Mouse (Mus musculus) liver, embryonic 16.5 days (tissue): Measurements from ENCODE around the gene Slc35f4. TPM values are rescaled to one million over a fixed set of nuclear protein-coding genes. Genes with fewer than 3 reads are reported as not detected.
"Not testable (repeated sequence)": the region's sequence is repeated elsewhere in the genome, so short reads cannot be mapped to it uniquely, and the experiment has no call there.

Experiments
- ATAC-seq: fragments of 200-750 bp; cut with Nextera tagmentation; 2 replicates; pipeline ENCODE4 v1.8.0; 2017; ENCODE audit warnings: low read depth, mild to moderate bottlenecking, moderate number of reproducible peaks, moderate library complexity
- H3K27ac ChIP-seq: fragments of 300-500 bp; sonication (generic); 2 replicates; pipeline ENCODE4 v1.5.1; 2014; ENCODE audit warnings: mild to moderate bottlenecking, low read length
- H3K27me3 ChIP-seq: fragments of 300-500 bp; sonication (generic); 2 replicates; pipeline ENCODE4 v1.6.1; 2014; ENCODE audit warnings: low read depth, low read length, mixed read lengths; ENCODE audit not compliant: control insufficient read depth, insufficient read depth
- H3K36me3 ChIP-seq: fragments of 300-500 bp; sonication (generic); 2 replicates; pipeline ENCODE4 v1.6.1; 2014; ENCODE audit warnings: mild to moderate bottlenecking; ENCODE audit not compliant: control insufficient read depth, insufficient read depth
- H3K4me1 ChIP-seq: fragments of 300-500 bp; sonication (generic); 2 replicates; pipeline ENCODE4 v1.6.1; 2014; ENCODE audit warnings: low read depth, low read length, mixed read lengths; ENCODE audit not compliant: control insufficient read depth
- H3K4me2 ChIP-seq: fragments of 300-500 bp; sonication (generic); 2 replicates; pipeline ENCODE4 v1.6.1; 2014; ENCODE audit warnings: low read depth, low read length, mixed read lengths
- H3K4me3 ChIP-seq: fragments of 300-500 bp; sonication (generic); 2 replicates; pipeline ENCODE4 v1.5.1; 2014; ENCODE audit warnings: low read depth, mild to moderate bottlenecking, low read length
- H3K9ac ChIP-seq: fragments of 300-500 bp; sonication (generic); 2 replicates; pipeline ENCODE4 v1.6.1; 2014; ENCODE audit warnings: low read depth, low read length
- H3K9me3 ChIP-seq: fragments of 300-500 bp; sonication (generic); replicated peaks from 2 replicates; pipeline ENCODE4 v1.6.1; 2016; ENCODE audit warnings: low read length; ENCODE audit not compliant: control insufficient read depth
- WGBS: fragments of 180-500 bp; shearing (Covaris S2); extraction: QIAGEN DNeasy Blood & Tissue Kit; methylation state at CpG from one replicate; pipeline ENCODE4 v1.1.7; 2014; ENCODE audit not compliant: insufficient replicate concordance; 5-methylcytosine and 5-hydroxymethylcytosine counted together
- microRNA-seq: library from miRNA; unstranded; fragments of <30 nt; microRNA quantifications from one replicate; pipeline ENCODE4, GENCODE M21; 2016
- polyA plus RNA-seq: library from polyadenylated mRNA; unstranded; fragments of >200 nt; fragmentation: Nextera tagmentation; extraction: Ambion mirVana; gene quantifications from 2 replicates; pipeline ENCODE4 v1.2.1, GENCODE M21; 2015

The Slc35f4 gene
- polyA plus RNA-seq, 1 experiment from 2014 or later, result not detected

DNA sequence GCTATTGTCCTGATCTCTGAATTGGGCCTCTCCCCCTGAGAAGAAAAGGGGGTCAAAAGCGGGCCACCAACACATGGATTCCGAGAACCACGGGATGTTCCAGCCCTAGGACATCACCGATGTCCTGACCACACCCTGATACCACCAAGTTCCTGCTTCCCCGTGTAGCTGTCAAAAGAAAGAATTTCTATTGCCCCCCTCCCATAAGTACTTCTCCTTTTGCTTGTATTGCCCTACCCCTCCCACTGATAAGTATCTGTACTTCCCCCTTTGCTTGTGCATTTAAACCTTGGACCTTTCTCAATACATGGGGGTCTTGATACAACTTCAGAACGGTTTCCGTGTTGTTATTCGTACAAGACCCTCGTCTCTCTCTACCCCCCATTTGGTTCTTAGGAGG lies 247.4 kb downstream of the Slc35f4 start:
- not testable (repeated sequence) for H3K4me3 ChIP-seq, H3K36me3 ChIP-seq, H3K9ac ChIP-seq, H3K4me2 ChIP-seq, ATAC-seq, H3K27ac ChIP-seq, H3K4me1 ChIP-seq, H3K9me3 ChIP-seq, H3K27me3 ChIP-seq
- 55% methylated on average over 9 of the region's 9 CpGs for whole genome bisulfite sequencing

DNA sequence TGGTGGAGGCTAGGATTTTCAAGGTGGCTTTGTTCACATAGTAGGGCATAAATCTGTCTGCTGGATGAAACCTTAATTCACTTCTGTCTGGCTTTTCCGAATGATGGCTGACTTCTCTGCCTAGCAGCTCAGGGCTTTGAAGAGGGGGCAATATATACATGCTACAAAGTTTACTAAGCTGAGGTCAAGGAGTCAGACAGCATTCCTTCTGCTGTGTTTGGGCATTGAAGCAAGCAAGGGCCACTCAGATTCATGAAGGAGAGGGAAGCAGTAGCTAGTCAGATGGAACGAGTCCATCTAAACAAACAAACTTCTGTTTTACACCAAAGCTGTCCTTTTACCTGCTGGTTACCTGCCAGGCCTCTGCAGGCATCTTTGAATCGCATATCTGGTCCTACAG lies 248.2 kb downstream of the Slc35f4 start:
- H3K9ac ChIP-seq, result no peak overlapping the region
- WGBS, result 41% methylated on average over 3 of the region's 3 CpGs
- H3K27me3 ChIP-seq, result no peaks in the 10 kb centered on the region
- H3K27ac ChIP-seq, result no peak overlapping the region
- H3K4me1 ChIP-seq, result no peaks in the 10 kb centered on the region
- no peaks in the 10 kb centered on the region for H3K9me3 ChIP-seq
- H3K36me3 ChIP-seq, result no peaks in the 10 kb centered on the region
- no peak overlapping the region for H3K4me3 ChIP-seq
- H3K4me2 ChIP-seq, result no peak overlapping the region
- ATAC-seq, result no peak

- H3K4me3 ChIP-seq, result no peak overlapping the region
- ATAC-seq, result no peak
- WGBS, result 23% methylated on average over 2 of the region's 2 CpGs
- H3K27ac ChIP-seq, result no peak overlapping the region
- no peaks in the 10 kb centered on the region for H3K4me1 ChIP-seq
- no peak overlapping the region for H3K4me2 ChIP-seq
- H3K9me3 ChIP-seq, result no peaks in the 10 kb centered on the region
- H3K36me3 ChIP-seq, result no peaks in the 10 kb centered on the region
- no peaks in the 10 kb centered on the region for H3K27me3 ChIP-seq
- no peak overlapping the region for H3K9ac ChIP-seq
Measured at GRCm38 (mm10) chr14:49275376-49275775, 250.5 kb downstream of the Slc35f4 start.

DNA sequence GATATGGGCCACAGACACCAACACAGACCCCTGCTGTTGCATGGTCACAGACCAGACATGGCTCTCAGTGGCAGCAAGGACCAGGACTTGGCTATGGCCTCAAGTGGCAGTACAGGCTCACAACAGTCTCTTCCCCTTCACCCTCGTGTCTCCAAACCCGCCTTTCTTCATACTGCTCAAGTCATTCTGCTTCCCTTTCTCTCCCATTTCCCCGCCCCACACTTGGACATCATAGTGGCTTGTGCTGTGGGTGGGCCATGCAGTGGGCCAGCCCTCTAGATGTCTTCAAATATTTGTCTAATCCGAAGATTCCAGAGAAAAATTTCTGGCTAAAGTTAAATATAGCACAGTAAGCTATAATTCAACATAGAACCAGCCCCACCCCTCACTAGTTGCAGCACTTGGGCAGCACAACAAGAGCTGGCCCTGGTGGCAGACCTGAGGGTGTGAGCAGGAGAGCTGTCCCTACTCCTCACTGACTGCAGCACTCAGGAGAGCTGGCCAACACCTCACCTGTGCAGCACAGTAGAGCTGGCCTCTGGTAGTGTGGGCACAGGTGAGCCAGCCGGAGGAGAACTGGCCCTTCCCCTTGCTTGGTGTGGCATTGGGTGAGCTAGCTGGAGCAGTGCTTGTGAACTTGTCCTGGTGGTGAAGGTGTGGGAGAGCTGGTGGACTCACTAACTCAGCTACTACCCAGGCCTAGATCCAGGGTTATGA lies 260.4 kb downstream of the Slc35f4 start:
- no peaks in the 10 kb centered on the region for H3K36me3 ChIP-seq
- H3K27me3 ChIP-seq, result no peaks in the 10 kb centered on the region
- WGBS, result 42% methylated on average over 5 of the region's 5 CpGs
- H3K9ac ChIP-seq, result no peak overlapping the region
- no peak overlapping the region for H3K27ac ChIP-seq
- no peaks in the 10 kb centered on the region for H3K4me1 ChIP-seq
- no peak for ATAC-seq
- no peak overlapping the region for H3K4me2 ChIP-seq
- no peak overlapping the region for H3K4me3 ChIP-seq
- H3K9me3 ChIP-seq, result no peaks in the 10 kb centered on the region

Small RNA genes within 50 kb of the gene (microRNA-seq; reads per million reads assigned to microRNA genes)
- gene Gm22949, result not detected
